Mouse (Mus musculus) gastrocnemius, adult 2 months (tissue): Measurements from ENCODE around the gene Tbxa2r. TPM values are rescaled to one million over a fixed set of nuclear protein-coding genes. Genes with fewer than 3 reads are reported as not detected.

Experiments
- DNase-seq: peaks from one replicate; pipeline ENCODE4 v3.0.0; 2022
- H3K27ac ChIP-seq: fragments of 200-600 bp; 2 replicates; pipeline ENCODE4 v1.8.1; 2022; ENCODE audit warnings: mild to moderate bottlenecking
- H3K4me3 ChIP-seq: fragments of 200-600 bp; 2 replicates; pipeline ENCODE4 v1.8.1; 2022; ENCODE audit warnings: mild to moderate bottlenecking, moderate library complexity
- CTCF ChIP-seq: fragments of 200-600 bp; IDR thresholded peaks from 2 replicates; pipeline ENCODE4 v1.8.1; 2022; ENCODE audit warnings: antibody characterized with exemption, mild to moderate bottlenecking, moderate library complexity
- intact Hi-C: fragments of 180-260 bp; cut with DNase I; formaldehyde crosslinking; loops from one replicate; pipeline ENCODE4 v1.15.1; 2025
- total RNA-seq, 2 experiments: library from RNA; stranded (reverse); gene quantifications; 2 replicates each; pipeline ENCODE4 v1.2.3; 2021

Gene Tbxa2r
- total RNA-seq, 2 experiments from 2014 or later = 0.43 to 0.75 TPM

GRCm38 (mm10) chr10:81384605-81384982 is 56.1 kb downstream of the Tbxa2r start:
- DNase-seq = no peak
- no peak for TF ChIP-seq CTCF
- intact Hi-C loops = no loop called here
- Histone ChIP-seq H3K27ac (peak overlapping the region; percentile 95), H3K4me3 (peak overlapping the region; percentile 80)

Other genes with a start within 250 kb of the Tbxa2r start
- gene Creb3l3, start 229.9 kb upstream of the Tbxa2r start, total RNA-seq = not detected
- gene Map2k2, start 222.8 kb upstream of the Tbxa2r start, total RNA-seq = 100 to 1,000 TPM; 148 to 187 TPM
- gene Zbtb7a, start 193.5 kb upstream of the Tbxa2r start, total RNA-seq = 10 to 100 TPM; 23.3 to 25.9 TPM
- 10 to 100 TPM; 15.7 to 16.2 TPM for gene Pias4, start 160.8 kb upstream of the Tbxa2r start, total RNA-seq
- 1,000 to 10,000 TPM; 1,128 to 1,335 TPM for gene Eef2, start 152.1 kb upstream of the Tbxa2r start, total RNA-seq
- gene Dapk3, start 145.7 kb upstream of the Tbxa2r start, total RNA-seq = 10 to 100 TPM; 22.1 to 24.9 TPM
- not detected for gene 4930442H23Rik, start 144.9 kb upstream of the Tbxa2r start, total RNA-seq
- 10 to 100 TPM; 59.7 to 72.8 TPM for gene Nmrk2, start 126.7 kb upstream of the Tbxa2r start, total RNA-seq
- gene Atcay, start 97.9 kb upstream of the Tbxa2r start, total RNA-seq = not detected
- 1 to 10 TPM; 1.8 to 2.7 TPM for gene Zfr2, start 95.6 kb upstream of the Tbxa2r start, total RNA-seq
- under 1 TPM; 0.15 to 0.31 TPM for gene Matk, start 75.8 kb upstream of the Tbxa2r start, total RNA-seq
- 100 to 1,000 TPM; 103 to 112 TPM for gene Mrpl54, start 61.8 kb upstream of the Tbxa2r start, total RNA-seq
- 100 to 1,000 TPM; 110 to 119 TPM for gene Apba3, start 61.8 kb upstream of the Tbxa2r start, total RNA-seq
- not detected for gene Tjp3, start 37.1 kb upstream of the Tbxa2r start, total RNA-seq
- gene Pip5k1c, start 35.8 kb upstream of the Tbxa2r start, total RNA-seq = 10 to 100 TPM; 20.7 to 25.0 TPM
- gene Cactin, start 7.6 kb upstream of the Tbxa2r start, total RNA-seq = 10 to 100 TPM in 1 of 2 experiments, 1 to 10 TPM in 1; 8.5 to 11.5 TPM
- gene Gipc3, start 14.5 kb downstream of the Tbxa2r start, total RNA-seq = 1 to 10 TPM in 1 of 2 experiments, under 1 TPM in 1; 0.69 to 1.3 TPM
- gene Hmg20b, start 21.7 kb downstream of the Tbxa2r start, total RNA-seq = 10 to 100 TPM; 22.9 to 28.2 TPM
- 1 to 10 TPM; 2.2 to 3.3 TPM for gene Mfsd12, start 28.8 kb downstream of the Tbxa2r start, total RNA-seq
- gene 4930404N11Rik, start 37.1 kb downstream of the Tbxa2r start, total RNA-seq = 1 to 10 TPM in 1 of 2 experiments, under 1 TPM in 1; 0.89 to 1.2 TPM
- gene Fzr1, start 49.8 kb downstream of the Tbxa2r start, total RNA-seq = 10 to 100 TPM; 14.0 to 18.8 TPM
- gene Dohh, start 55.7 kb downstream of the Tbxa2r start, total RNA-seq = 10 to 100 TPM; 38.1 to 39.8 TPM
- 1 to 10 TPM in 1 of 2 experiments, under 1 TPM in 1; 0.87 to 2.8 TPM for gene Gm48551, start 55.7 kb downstream of the Tbxa2r start, total RNA-seq
- 1 to 10 TPM in 1 of 2 experiments, under 1 TPM in 1; 0.84 to 1.0 TPM for gene Gm48552, start 60.3 kb downstream of the Tbxa2r start, total RNA-seq
- gene Smim24, start 64.3 kb downstream of the Tbxa2r start, total RNA-seq = not detected
- 100 to 1,000 TPM; 207 to 215 TPM for gene Nfic, start 126.9 kb downstream of the Tbxa2r start, total RNA-seq
- gene Celf5, start 154.0 kb downstream of the Tbxa2r start, total RNA-seq = under 1 TPM in 1 of 2 experiments, not detected in 1; 0.17 TPM
- 10 to 100 TPM; 38.3 to 44.8 TPM for gene Ncln, start 167.7 kb downstream of the Tbxa2r start, total RNA-seq
- 1 to 10 TPM in 1 of 2 experiments, under 1 TPM in 1; 0.97 to 1.2 TPM for gene S1pr4, start 171.4 kb downstream of the Tbxa2r start, total RNA-seq
- gene Gna15, start 195.5 kb downstream of the Tbxa2r start, total RNA-seq = under 1 TPM; 0.26 to 0.53 TPM
- 10 to 100 TPM; 25.7 to 30.3 TPM for gene Gna11, start 216.5 kb downstream of the Tbxa2r start, total RNA-seq
- gene Aes, start 230.8 kb downstream of the Tbxa2r start, total RNA-seq = 100 to 1,000 TPM; 847 to 871 TPM
- 1 to 10 TPM; 5.6 to 7.3 TPM for gene Tle2, start 245.8 kb downstream of the Tbxa2r start, total RNA-seq